Mouse (Mus musculus): ENCODE data around the gene Svbp. TPM values are rescaled to one million over a fixed set of nuclear protein-coding genes. Genes with fewer than 3 reads are reported as not detected.

Gene Svbp
- total and polyA plus RNA-seq, 3 experiments = 15.7 to 23.5 (median 15.8) TPM

DNA sequence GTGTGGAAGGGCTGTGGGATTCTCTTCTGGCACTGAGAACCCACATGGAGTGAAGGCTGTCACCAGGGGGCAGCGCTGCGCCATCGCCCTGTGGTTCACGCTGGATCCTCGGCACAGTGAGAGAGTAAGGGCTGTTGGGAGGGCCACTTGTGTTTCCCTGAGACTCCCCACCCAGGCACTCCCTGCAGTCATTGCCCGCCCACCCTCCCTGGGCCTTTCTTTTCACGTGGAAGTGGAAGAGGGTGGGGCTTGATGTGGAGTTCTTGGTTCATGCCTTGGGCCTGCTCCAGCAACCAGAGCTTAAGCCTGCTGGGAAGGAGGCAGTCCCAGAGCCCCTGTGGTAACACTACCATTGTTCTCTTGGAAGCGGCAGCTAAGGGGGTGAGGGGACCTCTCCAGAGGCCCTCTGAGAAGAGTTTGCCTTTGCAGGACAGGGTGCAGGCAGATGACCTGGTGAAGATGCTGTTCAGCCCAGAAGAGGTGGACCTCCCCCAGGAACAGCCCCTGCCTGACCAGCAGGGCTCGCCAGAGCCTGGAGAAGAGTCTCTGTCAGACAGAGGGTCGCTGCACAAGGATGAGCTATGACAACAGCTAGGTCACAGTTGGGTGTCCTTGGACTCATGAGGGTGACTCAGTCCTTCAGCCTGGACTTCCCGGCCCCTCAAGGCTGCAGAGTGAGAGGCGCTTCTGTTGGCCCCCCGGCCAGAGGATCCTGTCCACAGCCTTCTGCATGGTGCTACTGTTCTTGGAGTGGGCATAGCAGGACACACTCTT is 52.5 kb downstream of the Svbp start:
- DNase-seq (ENCODE audit: extremely low read depth) = peak; percentile 56
- H3K79me2 ChIP-seq (replicated peaks; ENCODE audit: control insufficient read depth, extremely low read depth, insufficient read depth, poor library complexity, severe bottlenecking) = no peaks in the 10 kb centered on the region
- TF ChIP-seq RCOR1 (conservative IDR thresholded peaks at IDR 0.05; ENCODE audit: low read depth, low read length) = no peak
- 0 out of 2 replicates have a peak, but pooled peaks have one; percentile 17 for TF ChIP-seq TCF12 (IDR thresholded peaks at IDR 0.05; ENCODE audit: low read depth, low read length)
- TF ChIP-seq CTCF (conservative IDR thresholded peaks at IDR 0.05 in 1 of 2, IDR thresholded peaks at IDR 0.05 in 1 of 2; ENCODE audit: low read depth in 2 of 2, low read length in 2 of 2) = peak in 1 of 2 experiments; percentile 89; a peak in 3 of 4 replicates
- peak; percentile 83 for TF ChIP-seq RAD21 (IDR thresholded peaks at IDR 0.05; ENCODE audit: low read depth, low read length)
- TF ChIP-seq SMC3 (IDR thresholded peaks at IDR 0.05; ENCODE audit: low read depth, low read length) = peak; percentile 86
- peak; percentile 41 for TF ChIP-seq ZC3H11A (IDR thresholded peaks at IDR 0.05; ENCODE audit: low read depth, low read length)
- TF ChIP-seq TBP (conservative IDR thresholded peaks at IDR 0.05; ENCODE audit: low read depth, low read length) = no peak
- no peak for TF ChIP-seq KAT2A (IDR thresholded peaks at IDR 0.05; ENCODE audit: insufficient replicate concordance, low read length)
- TF ChIP-seq ETS1 (conservative IDR thresholded peaks at IDR 0.05; ENCODE audit: low read depth, low read length) = no peak
- no peaks in the 10 kb centered on the region for H3K27me3 ChIP-seq (replicated peaks)
- no peak overlapping the region for H3K27ac ChIP-seq (ENCODE audit: insufficient read depth, low read depth)
- dilution Hi-C loops (cut with MboI; ENCODE audit: extremely low pct_ligation_motif_present, extremely low pct_unique_long_range_greater_than_20kb, low sequenced_read_pairs) (no loop called here), in situ Hi-C loops (cut with MboI; ENCODE audit: low pct_ligation_motif_present, low pct_unique_long_range_greater_than_20kb, low sequenced_read_pairs) (loop anchor here (10.0 kb wide), 1 partner anchor 287 kb away; the partner anchor contains the start of genes Foxj3 and Frg2f1)
- H3K4me2 ChIP-seq (ENCODE audit: insufficient read depth, low read depth, poor library complexity, severe bottlenecking) = no peak overlapping the region
- no peaks in the 10 kb centered on the region for H3K9me3 ChIP-seq (replicated peaks; ENCODE audit: low read length)
- no peaks in the 10 kb centered on the region for H3K4me1 ChIP-seq (ENCODE audit: control insufficient read depth in 1 of 2, insufficient read depth in 2 of 2)
- peaks cover 8 to 57% of the 10 kb centered on the region in 2 experiments for H3K36me3 ChIP-seq (replicated peaks in 1 of 2; ENCODE audit: control insufficient read depth in 1 of 2, insufficient read depth in 1 of 2, low read length in 1 of 2)
- no peak overlapping the region for H3K4me3 ChIP-seq (replicated peaks in 1 of 3; ENCODE audit: low read depth in 2 of 3, low read length in 2 of 3, poor library complexity in 1 of 3)
- H3K9ac ChIP-seq (ENCODE audit: insufficient read depth, low read depth) = no peak overlapping the region

- dilution Hi-C loops (cut with MboI; ENCODE audit: extremely low pct_ligation_motif_present, extremely low pct_unique_long_range_greater_than_20kb, low sequenced_read_pairs) = no loop called here
- Histone ChIP-seq H3K4me1 (ENCODE audit: control insufficient read depth in 1 of 2, insufficient read depth in 2 of 2) (no peaks in the 10 kb centered on the region), H3K79me2 (replicated peaks; ENCODE audit: control insufficient read depth, extremely low read depth, insufficient read depth, poor library complexity, severe bottlenecking) (no peaks in the 10 kb centered on the region), H3K4me3 (replicated peaks in 1 of 3; ENCODE audit: low read depth in 2 of 3, low read length in 2 of 3, poor library complexity in 1 of 3) (no peak overlapping the region), H3K36me3 (replicated peaks in 1 of 2; ENCODE audit: control insufficient read depth in 1 of 2, insufficient read depth in 1 of 2, low read length in 1 of 2) (peaks cover 8 to 51% of the 10 kb centered on the region in 2 experiments), H3K27ac (ENCODE audit: insufficient read depth, low read depth) (no peak overlapping the region), H3K9ac (ENCODE audit: insufficient read depth, low read depth) (no peak overlapping the region), H3K4me2 (ENCODE audit: insufficient read depth, low read depth, poor library complexity, severe bottlenecking) (no peak overlapping the region), H3K27me3 (replicated peaks) (no peaks in the 10 kb centered on the region), H3K9me3 (replicated peaks; ENCODE audit: low read length) (no peaks in the 10 kb centered on the region)
- TF ChIP-seq EP300 (IDR thresholded peaks at IDR 0.05; ENCODE audit: low read length) (no peak), MAFK (IDR thresholded peaks at IDR 0.05; ENCODE audit: insufficient replicate concordance, low read length) (no peak), RCOR1 (conservative IDR thresholded peaks at IDR 0.05; ENCODE audit: low read depth, low read length) (no peak), JUND (conservative IDR thresholded peaks at IDR 0.05; ENCODE audit: low read depth, low read length) (no peak), ZKSCAN1 (IDR thresholded peaks at IDR 0.05; ENCODE audit: borderline replicate concordance, low read depth, low read length) (no peak), GABPA (IDR thresholded peaks at IDR 0.05; ENCODE audit: insufficient replicate concordance, low read depth, low read length) (no peak), POLR2A (IDR thresholded peaks at IDR 0.05; ENCODE audit: low read depth, low read length) (no peak)
- no peak for DNase-seq (ENCODE audit: extremely low read depth)
- in situ Hi-C loops (cut with MboI; ENCODE audit: low pct_ligation_motif_present, low pct_unique_long_range_greater_than_20kb, low sequenced_read_pairs) = loop anchor here (10.0 kb wide), 1 partner anchor 286 kb away; the partner anchor contains the start of genes Foxj3 and Frg2f1
These were observed 53.4 kb downstream of the Svbp start for GRCm38 (mm10) chr4:119248407-119248965.

Other genes with a start within 250 kb of the Svbp start
- gene Lao1, start 233.7 kb upstream of the Svbp start, total RNA-seq (2012; rRNA removed) = 0.34 and 0.46 TPM in 2 replicates
- gene Lao1, start 233.7 kb upstream of the Svbp start, total RNA-seq (2014; rRNA removed) = not detected in 2 replicates
- 0.81 and 1.1 TPM in 2 replicates for gene Lao1, start 233.7 kb upstream of the Svbp start, polyA plus RNA-seq (2012; ENCODE audit: insufficient read length, low read depth)
- gene Slc2a1, start 86.6 kb upstream of the Svbp start, total RNA-seq (2012; rRNA removed) = 26.8 and 46.2 TPM in 2 replicates
- 55.3 and 64.9 TPM in 2 replicates for gene Slc2a1, start 86.6 kb upstream of the Svbp start, total RNA-seq (2014; rRNA removed)
- 30.5 and 33.4 TPM in 2 replicates for gene Slc2a1, start 86.6 kb upstream of the Svbp start, polyA plus RNA-seq (2012; ENCODE audit: insufficient read length, low read depth)
- gene Zfp691, start 21.1 kb upstream of the Svbp start, total RNA-seq (2012; rRNA removed) = 4.6 and 4.7 TPM in 2 replicates
- gene Zfp691, start 21.1 kb upstream of the Svbp start, total RNA-seq (2014; rRNA removed) = 2.3 and 3.2 TPM in 2 replicates
- 3.8 and 4.0 TPM in 2 replicates for gene Zfp691, start 21.1 kb upstream of the Svbp start, polyA plus RNA-seq (2012; ENCODE audit: insufficient read length, low read depth)
- not detected in 2 replicates for gene Ermap, start 5.3 kb upstream of the Svbp start, total RNA-seq (2012; rRNA removed)
- gene Ermap, start 5.3 kb upstream of the Svbp start, total RNA-seq (2014; rRNA removed) = not detected in 2 replicates
- 0.23 TPM in 1 of 2 replicates, not detected in the other for gene Ermap, start 5.3 kb upstream of the Svbp start, polyA plus RNA-seq (2012; ENCODE audit: insufficient read length, low read depth)
- not detected in 2 replicates for gene Tmem269, start 22.9 kb downstream of the Svbp start, total RNA-seq (2012; rRNA removed)
- 0.16 TPM in 1 of 2 replicates, not detected in the other for gene Tmem269, start 22.9 kb downstream of the Svbp start, total RNA-seq (2014; rRNA removed)
- gene Tmem269, start 22.9 kb downstream of the Svbp start, polyA plus RNA-seq (2012; ENCODE audit: insufficient read length, low read depth) = 0.18 TPM in 1 of 2 replicates, not detected in the other
- gene AU022252, start 37.4 kb downstream of the Svbp start, total RNA-seq (2012; rRNA removed) = 7.5 and 8.7 TPM in 2 replicates
- gene AU022252, start 37.4 kb downstream of the Svbp start, total RNA-seq (2014; rRNA removed) = 12.7 and 13.5 TPM in 2 replicates
- 15.4 and 18.8 TPM in 2 replicates for gene AU022252, start 37.4 kb downstream of the Svbp start, polyA plus RNA-seq (2012; ENCODE audit: insufficient read length, low read depth)
- gene P3h1, start 37.6 kb downstream of the Svbp start, total RNA-seq (2012; rRNA removed) = 11.3 and 14.8 TPM in 2 replicates
- 27.1 and 29.2 TPM in 2 replicates for gene P3h1, start 37.6 kb downstream of the Svbp start, total RNA-seq (2014; rRNA removed)
- 31.6 and 32.0 TPM in 2 replicates for gene P3h1, start 37.6 kb downstream of the Svbp start, polyA plus RNA-seq (2012; ENCODE audit: insufficient read length, low read depth)
- not detected in 2 replicates for gene Cldn19, start 60.1 kb downstream of the Svbp start, total RNA-seq (2012; rRNA removed)
- not detected in 2 replicates for gene Cldn19, start 60.1 kb downstream of the Svbp start, total RNA-seq (2014; rRNA removed)
- gene Cldn19, start 60.1 kb downstream of the Svbp start, polyA plus RNA-seq (2012; ENCODE audit: insufficient read length, low read depth) = 0.08 and 0.09 TPM in 2 replicates
- 724 and 865 TPM in 2 replicates for gene Ybx1, start 99.3 kb downstream of the Svbp start, total RNA-seq (2012; rRNA removed)
- gene Ybx1, start 99.3 kb downstream of the Svbp start, total RNA-seq (2014; rRNA removed) = 901 and 989 TPM in 2 replicates
- gene Ybx1, start 99.3 kb downstream of the Svbp start, polyA plus RNA-seq (2012; ENCODE audit: insufficient read length, low read depth) = 2,139 and 2,246 TPM in 2 replicates
- gene Ppih, start 125.2 kb downstream of the Svbp start, total RNA-seq (2012; rRNA removed) = 125 and 175 TPM in 2 replicates
- 179 and 195 TPM in 2 replicates for gene Ppih, start 125.2 kb downstream of the Svbp start, total RNA-seq (2014; rRNA removed)
- 132 and 158 TPM in 2 replicates for gene Ppih, start 125.2 kb downstream of the Svbp start, polyA plus RNA-seq (2012; ENCODE audit: insufficient read length, low read depth)
- gene Ccdc30, start 220.2 kb downstream of the Svbp start, total RNA-seq (2012; rRNA removed) = 0.04 TPM in 1 of 2 replicates, not detected in the other
- gene Ccdc30, start 220.2 kb downstream of the Svbp start, total RNA-seq (2014; rRNA removed) = not detected in 2 replicates
- gene Ccdc30, start 220.2 kb downstream of the Svbp start, polyA plus RNA-seq (2012; ENCODE audit: insufficient read length, low read depth) = not detected in 2 replicates
- gene Ppcs, start 227.1 kb downstream of the Svbp start, total RNA-seq (2012; rRNA removed) = 14.7 and 20.1 TPM in 2 replicates
- gene Ppcs, start 227.1 kb downstream of the Svbp start, total RNA-seq (2014; rRNA removed) = 20.7 and 22.7 TPM in 2 replicates
- gene Ppcs, start 227.1 kb downstream of the Svbp start, polyA plus RNA-seq (2012; ENCODE audit: insufficient read length, low read depth) = 19.1 and 19.3 TPM in 2 replicates
- 0.13 and 0.25 TPM in 2 replicates for gene Zmynd12, start 227.5 kb downstream of the Svbp start, total RNA-seq (2012; rRNA removed)
- gene Zmynd12, start 227.5 kb downstream of the Svbp start, total RNA-seq (2014; rRNA removed) = 0.47 and 0.75 TPM in 2 replicates
- gene Zmynd12, start 227.5 kb downstream of the Svbp start, polyA plus RNA-seq (2012; ENCODE audit: insufficient read length, low read depth) = 0.53 and 1.0 TPM in 2 replicates

Data from CH12.LX (cell line).